Mouse (Mus musculus) erythroblast, embryonic 14.5 days (primary cell): ENCODE measurements around the gene Ryr2. TPM values are rescaled to one million over a fixed set of nuclear protein-coding genes. Genes with fewer than 3 reads are reported as not detected.

Source experiments
- H3K27me3 ChIP-seq: 2 replicates; pipeline ENCODE4 v1.6.1; 2012; ENCODE audit warnings: inconsistent platforms; ENCODE audit not compliant: control insufficient read depth
- H3K36me3 ChIP-seq: 2 replicates; pipeline ENCODE4 v1.6.1; 2012; ENCODE audit warnings: mild to moderate bottlenecking, inconsistent platforms; ENCODE audit not compliant: control insufficient read depth
- H3K4me1 ChIP-seq: 2 replicates; pipeline ENCODE4 v1.6.1; 2012; ENCODE audit warnings: inconsistent platforms; ENCODE audit not compliant: control insufficient read depth
- H3K4me3 ChIP-seq: replicated peaks from 2 replicates; pipeline ENCODE3; 2012; ENCODE audit warnings: moderate library complexity, mild to moderate bottlenecking, inconsistent platforms
- H3K9me3 ChIP-seq: 2 replicates; pipeline ENCODE4 v1.6.1; 2012; ENCODE audit warnings: low read length, inconsistent platforms, mixed read lengths; ENCODE audit not compliant: control insufficient read depth
- GATA1 ChIP-seq: IDR thresholded peaks from 2 replicates; pipeline ENCODE4 v1.6.1; 2012; ENCODE audit warnings: low read length, inconsistent platforms, mixed read lengths
- TAL1 ChIP-seq: IDR thresholded peaks from 3 replicates; pipeline ENCODE4 v1.6.1; 2012; ENCODE audit warnings: low read length, inconsistent platforms, mixed read lengths
- polyA plus RNA-seq: library from polyadenylated mRNA; stranded (reverse); fragments of >175 nt; gene quantifications from 2 replicates; pipeline ENCODE4 v1.2.3, GENCODE M21; 2012

The Ryr2 gene
- polyA plus RNA-seq, 1 experiment, result not detected

DNA sequence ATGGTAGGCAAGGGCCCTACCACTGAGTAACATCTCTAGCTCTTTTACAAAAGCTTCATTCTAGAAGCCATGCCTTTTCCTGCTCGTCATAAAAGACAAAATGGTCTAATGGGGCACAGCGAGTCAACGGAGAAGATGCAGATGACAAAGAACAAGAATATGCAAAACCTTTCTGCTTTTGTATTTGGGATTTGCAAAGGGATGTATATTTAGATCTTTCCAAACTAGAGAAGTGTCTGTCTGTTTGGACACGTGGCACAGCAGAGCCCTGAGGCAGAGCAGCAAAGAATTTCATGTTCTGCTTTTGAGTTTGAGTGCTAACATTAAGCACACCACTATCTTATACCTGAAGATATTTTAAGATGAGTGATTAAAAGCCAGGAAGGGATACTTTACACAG lies 224.4 kb downstream of the Ryr2 start:
- no peaks in the 10 kb centered on the region for H3K27me3 ChIP-seq
- no peaks in the 10 kb centered on the region for H3K9me3 ChIP-seq
- no peaks in the 10 kb centered on the region for H3K4me1 ChIP-seq
- no peak overlapping the region for H3K4me3 ChIP-seq
- no peaks in the 10 kb centered on the region for H3K36me3 ChIP-seq
- TF ChIP-seq GATA1, result no peak
- no peak for TF ChIP-seq TAL1

GRCm38 (mm10) chr13:11880503-11881227 lies 226.1 kb downstream of the Ryr2 start:
- no peak overlapping the region for H3K4me3 ChIP-seq
- TF ChIP-seq TAL1 (no peak), GATA1 (no peak)
- no peaks in the 10 kb centered on the region for H3K27me3 ChIP-seq
- no peaks in the 10 kb centered on the region for H3K4me1 ChIP-seq
- H3K9me3 ChIP-seq, result no peaks in the 10 kb centered on the region
- no peaks in the 10 kb centered on the region for H3K36me3 ChIP-seq

- Histone ChIP-seq H3K27me3 (no peaks in the 10 kb centered on the region), H3K9me3 (no peaks in the 10 kb centered on the region), H3K36me3 (no peaks in the 10 kb centered on the region), H3K4me3 (no peak overlapping the region), H3K4me1 (no peaks in the 10 kb centered on the region)
- TF ChIP-seq GATA1, result no peak
- TF ChIP-seq TAL1, result no peak
Measured at GRCm38 (mm10) chr13:11879037-11879436, 227.7 kb downstream of the Ryr2 start.

GRCm38 (mm10) chr13:11874852-11875251 lies 231.9 kb downstream of the Ryr2 start:
- no peaks in the 10 kb centered on the region for H3K27me3 ChIP-seq
- H3K4me1 ChIP-seq, result no peaks in the 10 kb centered on the region
- no peak overlapping the region for H3K4me3 ChIP-seq
- no peaks in the 10 kb centered on the region for H3K9me3 ChIP-seq
- no peak for TF ChIP-seq TAL1
- TF ChIP-seq GATA1, result no peak
- H3K36me3 ChIP-seq, result no peaks in the 10 kb centered on the region

- no peaks in the 10 kb centered on the region for H3K4me1 ChIP-seq
- no peaks in the 10 kb centered on the region for H3K36me3 ChIP-seq
- no peaks in the 10 kb centered on the region for H3K27me3 ChIP-seq
- H3K4me3 ChIP-seq, result no peak overlapping the region
- H3K9me3 ChIP-seq, result no peaks in the 10 kb centered on the region
- TF ChIP-seq GATA1 (no peak), TAL1 (no peak)
Measured at GRCm38 (mm10) chr13:11869971-11870370, 236.8 kb downstream of the Ryr2 start.

DNA sequence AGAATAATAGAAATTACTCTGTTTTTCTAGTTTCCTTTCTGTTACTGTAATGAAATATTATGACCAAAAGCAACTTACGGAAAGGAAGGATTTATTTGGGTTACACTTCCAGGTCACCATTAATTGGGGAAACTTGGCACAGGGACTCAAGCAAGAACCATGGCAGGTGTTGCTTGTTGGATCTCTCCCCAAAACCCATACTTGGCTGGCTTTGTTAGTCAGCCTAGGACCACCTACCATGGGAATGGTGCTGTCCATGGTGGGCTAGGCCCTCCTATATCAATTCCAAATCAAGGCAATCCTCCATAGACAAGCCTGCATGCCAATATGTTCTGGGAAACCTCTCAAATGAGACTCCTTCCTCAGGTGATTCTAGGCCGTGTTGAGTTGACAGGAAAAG lies 237.3 kb downstream of the Ryr2 start:
- TF ChIP-seq GATA1 (no peak), TAL1 (no peak)

GRCm38 (mm10) chr13:11868979-11869378 lies 237.8 kb downstream of the Ryr2 start:
- no peaks in the 10 kb centered on the region for H3K9me3 ChIP-seq
- H3K4me1 ChIP-seq, result no peaks in the 10 kb centered on the region
- TF ChIP-seq TAL1 (no peak), GATA1 (no peak)
- no peaks in the 10 kb centered on the region for H3K27me3 ChIP-seq
- H3K36me3 ChIP-seq, result no peaks in the 10 kb centered on the region
- H3K4me3 ChIP-seq, result no peak overlapping the region

More for the DNA sequence above, 237.3 kb downstream of the Ryr2 start:
- no peaks in the 10 kb centered on the region for H3K4me1 ChIP-seq
- no peaks in the 10 kb centered on the region for H3K9me3 ChIP-seq
- no peak overlapping the region for H3K4me3 ChIP-seq
- H3K27me3 ChIP-seq, result no peaks in the 10 kb centered on the region
- H3K36me3 ChIP-seq, result no peaks in the 10 kb centered on the region

- Histone ChIP-seq H3K27me3 (no peaks in the 10 kb centered on the region), H3K4me1 (no peaks in the 10 kb centered on the region), H3K4me3 (no peak overlapping the region), H3K36me3 (no peaks in the 10 kb centered on the region), H3K9me3 (no peaks in the 10 kb centered on the region)
- TF ChIP-seq GATA1 (no peak), TAL1 (no peak)
Measured at GRCm38 (mm10) chr13:11868056-11868455, 238.7 kb downstream of the Ryr2 start.

DNA sequence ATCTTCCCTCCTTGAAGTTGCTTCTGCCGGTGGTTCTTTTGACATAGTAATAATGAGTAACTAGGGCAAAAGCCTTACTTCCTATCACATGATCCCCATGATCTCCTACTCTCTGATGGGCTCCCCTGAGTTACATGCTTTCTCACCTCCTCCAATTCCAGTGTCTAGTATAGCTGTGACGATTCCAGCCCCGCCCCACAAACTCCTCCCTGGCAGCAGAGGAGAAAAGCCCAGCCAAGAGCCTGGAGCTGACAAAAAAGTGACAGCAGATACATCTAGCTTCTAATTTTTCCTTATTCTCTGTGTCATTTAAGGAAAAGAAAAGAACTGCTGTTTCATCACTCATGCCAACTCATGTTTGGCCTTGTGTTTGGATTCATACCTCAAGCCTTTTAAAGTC lies 241.5 kb downstream of the Ryr2 start:
- Histone ChIP-seq H3K27me3 (no peaks in the 10 kb centered on the region), H3K4me1 (no peaks in the 10 kb centered on the region), H3K36me3 (no peaks in the 10 kb centered on the region), H3K9me3 (no peaks in the 10 kb centered on the region), H3K4me3 (no peak overlapping the region)
- TF ChIP-seq GATA1, result no peak
- no peak for TF ChIP-seq TAL1

GRCm38 (mm10) chr13:11851691-11852090 lies 255.1 kb downstream of the Ryr2 start:
- Histone ChIP-seq H3K4me3 (no peak overlapping the region), H3K4me1 (no peaks in the 10 kb centered on the region), H3K9me3 (no peaks in the 10 kb centered on the region), H3K27me3 (no peaks in the 10 kb centered on the region), H3K36me3 (no peaks in the 10 kb centered on the region)
- no peak for TF ChIP-seq GATA1
- no peak for TF ChIP-seq TAL1
